ENCODE assay signal across 8 mouse cellular contexts in genomic region chr6:52172501-52172900, GRCm38 (mm10). TPM values are rescaled to one million over a fixed set of nuclear protein-coding genes. Genes with fewer than 3 reads are reported as not detected.
DNase-seq lines count a peak whose midpoint lies in the region; ATAC-seq lines count a peak whose summit lies in the region.

No protein-coding gene starts in this region.

- no peaks in the 10 kb centered on the region for H3K36me3 ChIP-seq in intestine, embryonic 15.5 days
- no peaks in the 10 kb centered on the region for H3K36me3 ChIP-seq in liver, embryonic 15.5 days (replicated peaks)

- 2% methylated on average over 35 of the region's 35 CpGs for WGBS in intestine, embryonic 15.5 days
- 2% methylated on average over 35 of the region's 35 CpGs for WGBS in liver, embryonic 15.5 days (ENCODE audit: insufficient replicate concordance)

- ATAC-seq in intestine, embryonic 15.5 days = peak; percentile 70
- no peak for ATAC-seq in liver, embryonic 15.5 days (ENCODE audit: insufficient read depth)
- ATAC-seq in megakaryocyte progenitor cell, adult 5-6 weeks (replicated peaks; ENCODE audit: poor library complexity) = no peak
- no peak for ATAC-seq in monocyte, adult 5-6 weeks (replicated peaks; ENCODE audit: insufficient number of reproducible peaks, low FRiP score, low TSS enrichment, poor library complexity, severe bottlenecking)

- peak; percentile 52 to 57 for DNase-seq in urinary bladder, adult 18-20 months (ENCODE audit: low spot score in 2 of 2)
- no peak for DNase-seq in urinary bladder, postnatal 10 days (ENCODE audit: low spot score)
- peak; percentile 84 for DNase-seq in gastrocnemius, adult 18-20 months (ENCODE audit: low spot score)
- DNase-seq in skeletal muscle tissue, adult 2 months (ENCODE audit: low read depth, low spot score) = peak; percentile 77

- H3K4me2 ChIP-seq in intestine, embryonic 15.5 days (replicated peaks) = peak overlapping the region; percentile 75
- peak overlapping the region; percentile 36 for H3K4me2 ChIP-seq in liver, embryonic 15.5 days

- H3K4me1 ChIP-seq in intestine, embryonic 15.5 days (replicated peaks) = peaks cover 25% of the 10 kb centered on the region
- peaks cover 8% of the 10 kb centered on the region; the same call in 1 of the 2 replicates for H3K4me1 ChIP-seq in liver, embryonic 15.5 days (replicated peaks)

- peak overlapping the region; percentile 92 for H3K27ac ChIP-seq in intestine, embryonic 15.5 days
- 0 out of 2 replicates have a peak overlapping the region, but pooled peaks have one; percentile 19 for H3K27ac ChIP-seq in liver, embryonic 15.5 days (replicated peaks)

- peak overlapping the region; percentile 41 for H3K9ac ChIP-seq in intestine, embryonic 15.5 days
- H3K9ac ChIP-seq in liver, embryonic 15.5 days = no peak overlapping the region

- H3K4me3 ChIP-seq in intestine, embryonic 15.5 days (replicated peaks) = peak overlapping the region; percentile 38
- no peak overlapping the region for H3K4me3 ChIP-seq in liver, embryonic 15.5 days (replicated peaks)

- no peaks in the 10 kb centered on the region for H3K9me3 ChIP-seq in intestine, embryonic 15.5 days
- H3K9me3 ChIP-seq in liver, embryonic 15.5 days (replicated peaks) = no peaks in the 10 kb centered on the region

- H3K27me3 ChIP-seq in intestine, embryonic 15.5 days (replicated peaks) = peaks cover 16% of the 10 kb centered on the region
- peaks cover 99% of the 10 kb centered on the region for H3K27me3 ChIP-seq in liver, embryonic 15.5 days

RNA-seq across cellular contexts. Expression of gene 5730596B20Rik, which starts 4.8 kb away (rescaled TPM):
- total RNA-seq in gastrocnemius, adult 18-20 months (2021) = not detected
- polyA plus RNA-seq in intestine, embryonic 15.5 days (2015; fragmentation: Nextera tagmentation; extraction: Ambion mirVana) = 1.9 and 2.0 TPM in 2 replicates
- 0.05 TPM in 2 replicates for polyA plus RNA-seq in liver, embryonic 15.5 days (2015; fragmentation: Nextera tagmentation; extraction: Ambion mirVana)
- not detected in 2 replicates for total RNA-seq in megakaryocyte progenitor cell, adult 5-6 weeks (2015)
- total RNA-seq in megakaryocyte progenitor cell, adult 5-6 weeks (2017) = not detected in 2 replicates
- not detected in 3 replicates for total RNA-seq in monocyte, adult 5-6 weeks (2017)

RNA-seq across cellular contexts. Expression of gene Hoxa2, which starts 7.9 kb away (rescaled TPM):
- under 1 TPM; 0.21 to 0.27 TPM for total RNA-seq in gastrocnemius, adult 18-20 months (2021)
- polyA plus RNA-seq in intestine, embryonic 15.5 days (2015; fragmentation: Nextera tagmentation; extraction: Ambion mirVana) = 7.4 and 8.6 TPM in 2 replicates
- 0.29 and 0.37 TPM in 2 replicates for polyA plus RNA-seq in liver, embryonic 15.5 days (2015; fragmentation: Nextera tagmentation; extraction: Ambion mirVana)
- 0.86 TPM in 1 of 2 replicates, not detected in the other for total RNA-seq in megakaryocyte progenitor cell, adult 5-6 weeks (2015)
- 0.34 TPM in 1 of 2 replicates, not detected in the other for total RNA-seq in megakaryocyte progenitor cell, adult 5-6 weeks (2017)
- not detected in 3 replicates for total RNA-seq in monocyte, adult 5-6 weeks (2017)

RNA-seq across cellular contexts. Expression of gene Hoxa1, which starts 14.4 kb away (rescaled TPM):
- total RNA-seq in gastrocnemius, adult 18-20 months (2021) = under 1 TPM in 1 of 2 experiments, not detected in 1; 0.19 TPM
- 0.86 and 1.2 TPM in 2 replicates for polyA plus RNA-seq in intestine, embryonic 15.5 days (2015; fragmentation: Nextera tagmentation; extraction: Ambion mirVana)
- 0.31 and 0.58 TPM in 2 replicates for polyA plus RNA-seq in liver, embryonic 15.5 days (2015; fragmentation: Nextera tagmentation; extraction: Ambion mirVana)
- 0.15 and 0.17 TPM in 2 replicates for total RNA-seq in megakaryocyte progenitor cell, adult 5-6 weeks (2015)
- total RNA-seq in megakaryocyte progenitor cell, adult 5-6 weeks (2017) = 0.10 TPM in 1 of 2 replicates, not detected in the other
- total RNA-seq in monocyte, adult 5-6 weeks (2017) = not detected in 3 replicates

RNA-seq across cellular contexts. Expression of gene Hoxa4, which starts 19.1 kb away (rescaled TPM):
- 1 to 10 TPM; 2.7 to 2.9 TPM for total RNA-seq in gastrocnemius, adult 18-20 months (2021)
- 3.7 and 4.5 TPM in 2 replicates for polyA plus RNA-seq in intestine, embryonic 15.5 days (2015; fragmentation: Nextera tagmentation; extraction: Ambion mirVana)
- polyA plus RNA-seq in liver, embryonic 15.5 days (2015; fragmentation: Nextera tagmentation; extraction: Ambion mirVana) = 0.07 and 0.21 TPM in 2 replicates
- total RNA-seq in megakaryocyte progenitor cell, adult 5-6 weeks (2015) = 0.88 and 1.9 TPM in 2 replicates
- 0.71 and 1.3 TPM in 2 replicates for total RNA-seq in megakaryocyte progenitor cell, adult 5-6 weeks (2017)
- not detected in 3 replicates for total RNA-seq in monocyte, adult 5-6 weeks (2017)

RNA-seq across cellular contexts. Expression of gene Hoxa5, which starts 31.9 kb away (rescaled TPM):
- total RNA-seq in gastrocnemius, adult 18-20 months (2021) = 1 to 10 TPM; 2.0 to 2.1 TPM
- 22.9 and 25.1 TPM in 2 replicates for polyA plus RNA-seq in intestine, embryonic 15.5 days (2015; fragmentation: Nextera tagmentation; extraction: Ambion mirVana)
- polyA plus RNA-seq in liver, embryonic 15.5 days (2015; fragmentation: Nextera tagmentation; extraction: Ambion mirVana) = 0.41 and 0.74 TPM in 2 replicates
- total RNA-seq in megakaryocyte progenitor cell, adult 5-6 weeks (2015) = 2.3 and 3.1 TPM in 2 replicates
- 0.83 and 1.1 TPM in 2 replicates for total RNA-seq in megakaryocyte progenitor cell, adult 5-6 weeks (2017)
- total RNA-seq in monocyte, adult 5-6 weeks (2017) = 0.39 TPM in 1 of 3 replicates, not detected in the others
